Mouse (Mus musculus) embryonic stem cell, embryonic (primary cell): Measurements from ENCODE around the gene Cacna1s.

Experiments used
- CTCF ChIA-PET, 4 experiments: fragments of 300-600 bp in 2 of 4; fragments of 350-600 bp in 2 of 4; sonication (Branson Sonifier 250); formaldehyde crosslinking; loops; one replicate each; lab custom pipeline; 2022; ENCODE audit warnings: inconsistent platforms in 2 of 4; lab: Charles Lee
- POLR2A ChIA-PET, 4 experiments: fragments of 300-600 bp in 2 of 4; fragments of 350-600 bp in 2 of 4; sonication (Branson Sonifier 250); formaldehyde crosslinking; loops; one replicate each; lab custom pipeline; 2022; ENCODE audit warnings: antibody characterized with exemption in 4 of 4, inconsistent platforms in 1 of 4; lab: Charles Lee

The Cacna1s gene

GRCm38 (mm10) chr1:136052547-136052946 lies at the start of gene Cacna1s:
Gene Cacna1s, plus strand, starts transcription at chr1:136052750.
- POLR2A ChIA-PET: interaction anchor here in 2 of 4 experiments (0.6 to 1.8 kb wide), 4 partner anchors 13 to 70 kb away, joined by 3 to 5 read pairs (median 4); no protein-coding TSS in a partner anchor
- CTCF ChIA-PET: interaction anchor here in 2 of 4 experiments (1.0 to 2.5 kb wide), 9 partner anchors 9 to 482 kb away, joined by 3 to 17 read pairs (median 6); no protein-coding TSS in a partner anchor

DNA sequence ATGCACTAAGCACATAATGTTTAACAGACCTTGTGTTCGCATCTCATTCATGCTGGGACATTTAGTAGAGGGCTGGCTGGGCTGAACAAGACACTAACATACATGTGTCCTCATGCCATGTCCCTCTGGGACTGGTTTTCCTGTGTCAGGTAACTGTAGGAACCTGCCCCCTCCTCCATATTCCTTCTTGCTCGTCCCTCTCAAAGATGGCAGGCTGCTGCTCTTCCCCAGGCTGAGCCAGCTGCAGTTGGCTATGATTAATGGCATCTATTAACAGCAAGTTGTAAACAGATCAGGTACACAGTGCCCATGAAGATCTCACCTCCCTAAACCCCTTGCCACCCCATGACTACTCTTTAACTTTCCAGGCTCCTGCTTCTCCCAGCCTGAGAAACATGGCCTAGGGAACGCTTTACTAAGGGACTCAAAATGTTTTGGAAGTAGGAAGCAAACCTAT lies 46.2 kb upstream of the Cacna1s start, which contains the start of gene Igfn1:
TSS of gene Igfn1 (minus strand) at position 51 of the 457 bp plus-strand sequence.
- POLR2A ChIA-PET: no interaction called here

GRCm38 (mm10) chr1:136007211-136008158 lies 45.1 kb upstream of the Cacna1s start, which contains the start of gene Tmem9:
Gene Tmem9, plus strand, starts transcription at chr1:136008150.
- POLR2A ChIA-PET: interaction anchor here in 2 of 4 experiments (0.9 to 2.2 kb wide), 4 partner anchors 10 to 25 kb away, joined by 4 to 12 read pairs (median 5); no protein-coding TSS in a partner anchor
- CTCF ChIA-PET: interaction anchor here (0.5 to 1.3 kb wide), 9 partner anchors 38 to 458 kb away, joined by 3 to 5 read pairs (median 3); no protein-coding TSS in a partner anchor

More for the DNA sequence above, 46.2 kb upstream of the Cacna1s start, which contains the start of gene Igfn1:
- CTCF ChIA-PET: interaction anchor here in 1 of 4 experiments (1.0 kb wide), 1 partner anchor 61 kb away, joined by 3 read pairs; no protein-coding TSS in a partner anchor

- ChIA-PET CTCF (interaction anchor here (0.5 to 1.3 kb wide), 5 partner anchors 37 to 198 kb away, joined by 3 to 5 read pairs (median 3); no protein-coding TSS in a partner anchor), POLR2A (interaction anchor here in 1 of 4 experiments (1.4 to 2.2 kb wide), 2 partner anchors 10 to 24 kb away, joined by 5 to 12 read pairs; no protein-coding TSS in a partner anchor)
Measured at GRCm38 (mm10) chr1:136008159-136008533, 44.4 kb upstream of the Cacna1s start.

DNA sequence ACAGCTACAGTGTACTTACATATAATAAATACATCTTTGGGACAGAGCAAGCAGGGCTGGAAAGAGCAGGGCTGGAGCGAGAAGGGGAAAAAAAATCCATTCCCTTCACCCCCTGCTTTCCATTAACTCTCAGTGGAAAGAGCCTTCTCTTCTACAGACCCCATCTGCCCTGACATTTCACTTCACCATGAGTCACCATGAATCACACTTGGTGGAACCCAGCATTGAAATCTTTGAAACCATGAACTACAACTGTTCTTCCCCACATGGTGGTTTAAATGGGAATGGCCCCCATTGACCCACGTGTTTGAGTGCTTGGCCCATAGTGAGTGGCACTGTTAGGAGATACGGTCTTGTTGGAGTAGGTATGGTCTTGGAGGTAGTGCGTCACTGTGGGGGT lies 42.3 kb upstream of the Cacna1s start:
- CTCF ChIA-PET: no interaction called here
- POLR2A ChIA-PET: interaction anchor here in 1 of 4 experiments (1.0 kb wide), 1 partner anchor 7 kb away, joined by 4 read pairs; no protein-coding TSS in a partner anchor

DNA sequence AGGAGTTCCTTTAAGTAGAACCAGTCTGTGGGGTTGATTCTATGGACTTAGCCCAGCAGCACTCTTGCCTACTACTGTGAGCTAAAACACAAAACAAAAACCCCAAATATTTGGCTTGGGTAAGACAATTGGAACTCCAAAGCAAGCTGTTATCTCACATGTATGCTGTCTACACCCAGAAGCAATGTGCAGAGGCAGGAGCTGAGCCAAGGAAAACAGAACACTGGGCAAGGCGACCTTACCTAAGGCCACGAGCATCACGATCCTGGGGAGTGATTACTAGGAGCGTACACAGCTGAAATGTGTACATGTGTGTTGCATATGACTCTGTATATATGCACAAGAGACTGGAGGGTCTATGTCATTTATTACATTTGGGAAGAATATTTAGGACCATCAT lies 39.0 kb upstream of the Cacna1s start:
- POLR2A ChIA-PET: interaction anchor here in 1 of 4 experiments (0.6 to 1.6 kb wide), 5 partner anchors 20 to 435 kb away, joined by 3 read pairs; no protein-coding TSS in a partner anchor
- CTCF ChIA-PET: interaction anchor here in 1 of 4 experiments (1.0 kb wide), 1 partner anchor 166 kb away, joined by 3 read pairs; no protein-coding TSS in a partner anchor

GRCm38 (mm10) chr1:136014796-136015502 lies 37.6 kb upstream of the Cacna1s start:
- CTCF ChIA-PET: no interaction called here
- POLR2A ChIA-PET: no interaction called here

DNA sequence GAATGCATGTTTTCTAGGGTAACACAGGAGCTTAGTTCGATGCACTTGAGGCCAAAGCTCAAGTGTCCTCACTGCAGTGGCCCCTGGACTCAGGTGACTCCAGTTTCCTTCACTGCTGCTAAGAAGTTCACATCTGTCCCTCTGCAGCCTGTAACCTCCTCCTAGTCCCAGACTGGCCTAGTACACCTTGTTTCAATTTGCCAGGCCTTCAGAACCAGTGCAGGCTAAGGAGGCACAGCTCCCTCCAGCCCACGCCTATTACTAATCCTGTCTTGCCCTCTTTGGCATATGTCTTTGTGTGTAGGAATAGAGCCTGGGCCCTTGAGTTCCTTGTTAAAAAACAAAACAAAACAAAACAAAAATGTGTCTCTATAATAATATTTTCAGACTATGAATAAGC lies 35.2 kb upstream of the Cacna1s start:
- POLR2A ChIA-PET: interaction anchor here in 3 of 4 experiments (0.6 to 2.7 kb wide), 12 partner anchors 8 to 540 kb away, joined by 3 to 22 read pairs (median 5); partner anchors contain the start of genes Ddx59 (in 2 of the 3), Ascl5 (in 1 of the 3) and Tmem9 (in 1 of the 3)
- CTCF ChIA-PET: interaction anchor here (0.6 to 1.8 kb wide), 7 partner anchors 28 to 170 kb away, joined by 3 to 7 read pairs (median 3); no protein-coding TSS in a partner anchor

GRCm38 (mm10) chr1:136017907-136018313 lies 34.6 kb upstream of the Cacna1s start:
- ChIA-PET CTCF (interaction anchor here (0.6 to 1.8 kb wide), 10 partner anchors 28 to 171 kb away, joined by 3 to 7 read pairs (median 3); no protein-coding TSS in a partner anchor), POLR2A (interaction anchor here in 3 of 4 experiments (0.8 to 2.7 kb wide), 17 partner anchors 8 to 397 kb away, joined by 3 to 22 read pairs (median 5); partner anchors contain the start of genes Ddx59 (in 2 of the 3), Ascl5 (in 1 of the 3), Kif21b (in 1 of the 3) and Tmem9 (in 1 of the 3))

DNA sequence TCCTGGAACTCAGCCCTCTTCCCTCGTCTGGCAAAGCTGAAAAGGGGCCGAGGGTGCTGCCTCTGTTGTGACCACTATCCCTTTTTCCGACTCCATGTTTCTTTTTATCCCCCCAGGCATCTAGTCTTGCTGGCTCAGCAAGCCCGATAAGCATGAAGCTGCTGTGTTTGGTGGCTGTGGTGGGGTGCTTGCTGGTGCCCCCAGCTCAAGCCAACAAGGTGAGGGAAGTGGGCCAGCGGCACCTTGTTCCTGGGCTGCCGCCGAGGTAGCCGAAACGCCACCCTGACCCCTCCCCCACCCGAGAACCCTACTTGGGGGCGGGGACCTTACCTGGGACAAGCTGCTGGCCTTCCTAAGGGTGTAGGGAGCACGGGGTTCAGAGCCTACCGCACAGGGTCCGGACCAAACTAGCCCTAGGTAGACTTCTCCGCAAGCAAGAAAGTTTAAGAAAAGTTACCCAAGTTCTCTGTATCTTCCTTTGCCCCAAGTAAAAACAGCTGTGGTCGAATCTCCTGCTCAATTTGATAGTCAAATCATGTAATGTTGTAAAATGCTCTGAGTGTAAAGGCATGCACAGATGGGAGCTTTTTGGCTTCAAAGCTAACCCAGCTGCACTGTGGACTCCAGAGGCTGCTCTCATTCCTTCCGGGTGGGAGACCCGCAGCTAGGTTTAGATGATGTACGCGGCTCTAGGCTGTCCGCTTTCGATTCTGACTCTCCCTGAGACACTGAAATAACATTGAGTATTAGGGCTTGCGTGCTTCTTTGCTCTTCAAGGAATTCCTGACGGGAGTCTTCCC lies 34.0 kb upstream of the Cacna1s start:
- POLR2A ChIA-PET: interaction anchor here in 3 of 4 experiments (0.5 to 2.7 kb wide), 21 partner anchors 9 to 947 kb away, joined by 3 to 22 read pairs (median 5); partner anchors contain the start of genes Ddx59 (in 2 of the 3), Ascl5 (in 1 of the 3), Kif21b (in 1 of the 3) and Tmem9 (in 1 of the 3)

GRCm38 (mm10) chr1:136030201-136030600 lies 22.3 kb upstream of the Cacna1s start:
- POLR2A ChIA-PET: interaction anchor here in 2 of 4 experiments (1.4 to 4.8 kb wide), 2 partner anchors 12 to 16 kb away, joined by 3 to 22 read pairs; no protein-coding TSS in a partner anchor
- CTCF ChIA-PET: interaction anchor here in 3 of 4 experiments (0.7 to 1.4 kb wide), 4 partner anchors 15 to 183 kb away, joined by 3 read pairs; no protein-coding TSS in a partner anchor

More for the DNA sequence above, 34.0 kb upstream of the Cacna1s start:
- CTCF ChIA-PET: interaction anchor here in 3 of 4 experiments (0.6 to 1.8 kb wide), 8 partner anchors 27 to 271 kb away, joined by 3 to 7 read pairs (median 4); no protein-coding TSS in a partner anchor

- CTCF ChIA-PET: interaction anchor here in 3 of 4 experiments (0.6 to 4.0 kb wide), 8 partner anchors 13 to 825 kb away, joined by 3 to 18 read pairs (median 4); no protein-coding TSS in a partner anchor
- POLR2A ChIA-PET: interaction anchor here in 2 of 4 experiments (0.6 to 1.8 kb wide), 3 partner anchors 9 to 202 kb away, joined by 4 to 6 read pairs (median 5); partner anchors contain the start of genes Inava (in 1 of the 2) and Tmem9 (in 1 of the 2)
Measured at GRCm38 (mm10) chr1:136031697-136032096, 20.9 kb upstream of the Cacna1s start.

- CTCF ChIA-PET: interaction anchor here in 3 of 4 experiments (0.6 to 4.0 kb wide), 6 partner anchors 12 to 901 kb away, joined by 3 to 18 read pairs (median 6); no protein-coding TSS in a partner anchor
- POLR2A ChIA-PET: interaction anchor here in 2 of 4 experiments (0.6 to 1.4 kb wide), 4 partner anchors 9 to 99 kb away, joined by 3 to 4 read pairs (median 4); no protein-coding TSS in a partner anchor
Measured at GRCm38 (mm10) chr1:136032961-136033360, 19.6 kb upstream of the Cacna1s start.

DNA sequence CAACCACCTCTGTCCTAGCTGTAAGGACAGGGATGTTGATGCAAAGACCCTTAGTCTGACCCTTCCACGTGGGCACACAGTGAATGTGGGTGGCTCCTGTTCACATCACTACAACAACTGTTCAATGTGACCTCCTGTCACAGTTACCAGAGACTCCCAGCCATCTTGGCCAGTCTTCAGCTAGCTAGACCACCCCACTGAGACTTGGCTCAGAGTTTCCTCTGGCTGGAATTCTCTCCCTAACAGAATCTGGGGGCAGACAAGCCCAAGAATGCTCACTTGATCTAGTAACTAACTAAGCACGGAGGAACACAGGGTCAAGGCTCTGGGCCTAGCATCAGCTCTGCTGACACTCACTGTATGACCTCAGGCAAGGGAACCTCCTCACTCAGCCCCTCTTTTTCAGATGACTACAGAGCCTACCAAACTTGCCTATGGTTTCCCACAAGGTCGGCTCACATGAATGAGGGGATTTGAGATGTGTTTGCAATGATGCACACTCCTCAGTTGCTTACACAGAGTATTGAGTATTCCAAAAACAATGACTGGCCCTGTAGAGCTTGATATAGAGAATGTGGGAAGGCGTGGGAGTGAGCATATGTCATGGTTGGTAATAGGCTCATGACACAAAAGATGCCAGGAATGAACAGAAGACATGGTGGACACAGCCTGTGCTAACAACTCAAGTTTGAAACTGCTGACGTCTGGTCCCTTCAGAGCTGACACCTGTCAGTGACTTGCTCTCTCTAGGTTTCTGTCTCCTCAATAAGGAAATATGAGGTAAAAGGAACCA lies 13.6 kb upstream of the Cacna1s start:
- POLR2A ChIA-PET: interaction anchor here in 2 of 4 experiments (1.1 to 1.8 kb wide), 2 partner anchors 12 to 19 kb away, joined by 3 to 5 read pairs; partner anchors contain the start of gene Ascl5 (in 1 of the 2)
- CTCF ChIA-PET: interaction anchor here in 1 of 4 experiments (1.4 kb wide), 1 partner anchor 12 kb away, joined by 4 read pairs; no protein-coding TSS in a partner anchor

DNA sequence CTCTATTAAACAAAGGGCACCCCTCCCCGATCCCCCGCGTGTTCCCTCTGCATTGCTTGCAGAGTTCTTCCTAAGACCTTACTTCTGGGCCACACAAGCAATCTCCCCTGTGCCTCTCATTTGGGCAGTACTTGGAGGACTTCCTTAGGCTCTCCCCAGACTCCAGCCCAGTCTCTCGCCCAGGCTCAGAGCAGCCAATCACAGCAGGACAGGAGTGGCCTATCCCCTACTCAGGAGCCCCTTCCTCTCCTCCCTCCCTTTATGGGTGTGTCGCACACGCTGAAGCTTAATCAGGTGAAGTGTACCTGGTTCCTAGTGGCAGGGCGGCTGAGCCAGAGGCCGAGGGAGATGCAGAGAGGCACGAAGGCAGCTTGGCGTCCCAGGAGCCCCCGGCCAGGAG lies 12.1 kb upstream of the Cacna1s start:
- ChIA-PET CTCF (interaction anchor here in 3 of 4 experiments (0.6 to 1.9 kb wide), 7 partner anchors 11 to 614 kb away, joined by 3 to 9 read pairs (median 6); partner anchors contain the start of gene Ascl5 (in 1 of the 3)), POLR2A (no interaction called here)
